Mouse (Mus musculus) liver, postnatal 0 days (tissue): Measurements from ENCODE around the gene Arhgap45.
A peak's percentile ranks its signal among the peaks of the same experiment; 100 is the strongest.

ENCODE experiments used
- CTCF ChIP-seq: sonication (generic); IDR thresholded peaks from 2 replicates; pipeline ENCODE4 v1.5.1; 2016; ENCODE audit warnings: antibody characterized with exemption, low read depth
- EP300 ChIP-seq: IDR thresholded peaks from 2 replicates; pipeline ENCODE4 v1.6.1; 2016; ENCODE audit warnings: antibody characterized with exemption, low read depth, mild to moderate bottlenecking

GRCm38 (mm10) chr10:80053831-80054815, 37.7 kb downstream of the Arhgap45 start:
- TF ChIP-seq EP300 (no peak), CTCF (peak; percentile 62)
